Mouse (Mus musculus): ENCODE measurements around the gene Mecom. TPM values are rescaled to one million over a fixed set of nuclear protein-coding genes. Genes with fewer than 3 reads are reported as not detected.

Gene Mecom
- polyA plus RNA-seq, 1 experiment from 2014 or later = 13.7 TPM

- ATAC-seq (ENCODE audit: low FRiP score) (no peak), DNase-seq (ENCODE audit: low spot score) (no peak)
- Histone ChIP-seq H3K4me2 (replicated peaks) (no peak overlapping the region), H3K4me3 (replicated peaks; ENCODE audit: low read length) (no peak overlapping the region), H3K4me1 (replicated peaks; ENCODE audit: control insufficient read depth, insufficient read depth, low read length) (no peaks in the 10 kb centered on the region), H3K9ac (no peak overlapping the region), H3K27me3 (ENCODE audit: control insufficient read depth, insufficient read depth, low read length) (no peaks in the 10 kb centered on the region), H3K36me3 (replicated peaks; ENCODE audit: control insufficient read depth, insufficient read depth) (no peaks in the 10 kb centered on the region), H3K9me3 (ENCODE audit: control insufficient read depth, low read length) (no peaks in the 10 kb centered on the region), H3K27ac (no peak overlapping the region)
- WGBS = 12% methylated on average over 3 of the region's 3 CpGs
These were observed 434.5 kb downstream of the Mecom start for GRCm38 (mm10) chr3:30113249-30113770.

- DNase-seq (ENCODE audit: low spot score) = no peak
- WGBS = 63% methylated on average over 9 of the region's 9 CpGs
These were observed 439.7 kb downstream of the Mecom start for GRCm38 (mm10) chr3:30107945-30108670.

DNA sequence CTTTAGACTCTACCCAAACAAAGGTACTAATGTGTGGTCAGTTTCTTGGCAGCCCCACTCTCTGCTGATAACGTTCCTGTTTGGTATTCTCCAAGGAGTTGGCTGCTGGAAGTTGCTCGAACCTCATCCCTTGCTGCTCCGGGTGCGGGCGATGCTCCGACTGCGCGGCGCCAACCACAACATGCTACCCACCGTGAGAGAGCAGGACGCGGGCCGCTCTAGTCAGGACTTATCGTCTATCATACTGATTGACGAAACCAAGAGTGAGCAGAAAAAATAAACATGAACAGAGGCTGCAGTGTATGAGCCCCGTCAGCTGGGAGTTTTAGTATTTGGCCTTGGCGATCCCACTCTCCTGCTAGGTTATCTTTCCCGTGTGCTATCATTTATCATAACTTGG, 441.3 kb downstream of the Mecom start:
- Histone ChIP-seq H3K4me2 (replicated peaks) (no peak overlapping the region), H3K9me3 (ENCODE audit: control insufficient read depth, low read length) (no peaks in the 10 kb centered on the region), H3K27me3 (ENCODE audit: control insufficient read depth, insufficient read depth, low read length) (no peaks in the 10 kb centered on the region), H3K27ac (no peak overlapping the region), H3K9ac (no peak overlapping the region), H3K36me3 (replicated peaks; ENCODE audit: control insufficient read depth, insufficient read depth) (no peaks in the 10 kb centered on the region), H3K4me1 (replicated peaks; ENCODE audit: control insufficient read depth, insufficient read depth, low read length) (no peaks in the 10 kb centered on the region), H3K4me3 (replicated peaks; ENCODE audit: low read length) (no peak overlapping the region)
- DNase-seq (ENCODE audit: low spot score) (no peak), ATAC-seq (ENCODE audit: low FRiP score) (no peak)
- 76% methylated on average over 18 of the region's 18 CpGs for WGBS

More at GRCm38 (mm10) chr3:30107945-30108670, 439.7 kb downstream of the Mecom start:
- no peak overlapping the region for H3K4me3 ChIP-seq (replicated peaks; ENCODE audit: low read length)
- no peaks in the 10 kb centered on the region for H3K4me1 ChIP-seq (replicated peaks; ENCODE audit: control insufficient read depth, insufficient read depth, low read length)
- no peak overlapping the region for H3K27ac ChIP-seq
- no peak overlapping the region for H3K4me2 ChIP-seq (replicated peaks)
- no peak for ATAC-seq (ENCODE audit: low FRiP score)
- H3K9me3 ChIP-seq (ENCODE audit: control insufficient read depth, low read length) = no peaks in the 10 kb centered on the region
- H3K27me3 ChIP-seq (ENCODE audit: control insufficient read depth, insufficient read depth, low read length) = no peaks in the 10 kb centered on the region
- no peak overlapping the region for H3K9ac ChIP-seq
- no peaks in the 10 kb centered on the region for H3K36me3 ChIP-seq (replicated peaks; ENCODE audit: control insufficient read depth, insufficient read depth)

- DNase-seq (ENCODE audit: low spot score) = no peak
These were observed 441.9 kb downstream of the Mecom start for GRCm38 (mm10) chr3:30105859-30106258.

DNA sequence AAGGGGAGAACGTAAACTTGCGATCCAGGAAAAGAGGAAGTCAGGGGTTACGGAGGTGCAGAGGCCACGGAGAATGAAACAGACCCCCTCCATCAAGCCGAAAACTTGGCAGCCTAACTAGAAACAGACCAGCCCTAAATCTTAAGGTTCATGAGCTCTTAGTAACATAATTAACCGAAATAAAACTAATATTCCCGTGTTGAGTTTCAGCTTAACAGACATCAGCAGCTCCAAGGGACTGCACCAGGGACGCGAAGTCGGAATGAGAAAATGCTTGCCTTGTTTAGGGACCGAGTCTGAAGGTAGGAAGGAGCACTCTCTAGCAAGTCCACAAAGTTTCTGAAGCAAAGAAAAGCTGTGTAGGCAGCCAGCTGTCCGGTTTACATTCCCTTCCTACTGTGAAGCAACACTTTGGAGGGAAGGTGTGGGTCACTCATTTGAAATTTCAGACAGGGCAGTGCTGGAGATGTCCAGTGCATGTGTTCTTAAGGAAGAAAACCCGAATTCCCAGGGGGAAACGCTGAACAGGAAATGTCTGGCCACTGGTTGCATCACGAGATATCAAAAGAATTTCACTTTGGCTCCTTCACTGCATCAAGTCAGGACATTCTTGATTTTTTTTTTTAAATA, 442.5 kb downstream of the Mecom start:
- WGBS = 63% methylated on average over 15 of the region's 15 CpGs
- no peak overlapping the region for H3K9ac ChIP-seq
- no peaks in the 10 kb centered on the region for H3K27me3 ChIP-seq (ENCODE audit: control insufficient read depth, insufficient read depth, low read length)

More at GRCm38 (mm10) chr3:30105859-30106258, 441.9 kb downstream of the Mecom start:
- ATAC-seq (ENCODE audit: low FRiP score) = no peak
- no peaks in the 10 kb centered on the region for H3K27me3 ChIP-seq (ENCODE audit: control insufficient read depth, insufficient read depth, low read length)
- no peak overlapping the region for H3K4me3 ChIP-seq (replicated peaks; ENCODE audit: low read length)
- no peaks in the 10 kb centered on the region for H3K9me3 ChIP-seq (ENCODE audit: control insufficient read depth, low read length)
- H3K27ac ChIP-seq = no peak overlapping the region
- 55% methylated on average over 1 of the region's 1 CpGs for WGBS
- no peak overlapping the region for H3K9ac ChIP-seq
- no peaks in the 10 kb centered on the region for H3K4me1 ChIP-seq (replicated peaks; ENCODE audit: control insufficient read depth, insufficient read depth, low read length)
- H3K4me2 ChIP-seq (replicated peaks) = no peak overlapping the region
- no peaks in the 10 kb centered on the region for H3K36me3 ChIP-seq (replicated peaks; ENCODE audit: control insufficient read depth, insufficient read depth)

DNA sequence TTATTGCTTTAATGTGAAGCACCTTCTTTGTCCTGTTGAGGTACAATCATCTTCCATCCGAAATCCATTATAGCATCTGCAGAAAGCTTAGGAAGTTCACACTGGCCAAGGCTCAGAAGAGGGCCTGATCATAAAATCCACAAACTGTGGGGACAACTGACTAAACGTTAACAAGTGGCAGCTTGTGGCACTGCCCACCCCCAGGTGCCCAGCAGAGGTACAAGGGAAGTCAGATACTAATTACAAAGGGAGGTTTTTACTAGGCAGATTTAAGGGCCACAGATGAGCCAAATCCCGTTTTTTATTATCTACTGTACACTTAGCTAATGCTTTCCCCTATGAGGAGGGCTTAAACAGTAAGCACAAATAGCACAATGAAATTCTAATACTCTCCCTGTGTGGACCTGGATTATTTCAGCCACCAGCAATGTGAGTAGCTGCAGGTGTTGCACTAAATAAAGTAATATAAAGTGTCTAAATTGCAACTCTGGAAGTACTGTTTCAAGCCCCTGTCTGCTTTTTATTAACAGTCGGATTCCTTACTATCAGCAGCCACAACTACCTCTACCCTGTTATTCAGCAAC, 443.2 kb downstream of the Mecom start:
- no peaks in the 10 kb centered on the region for H3K4me1 ChIP-seq (replicated peaks; ENCODE audit: control insufficient read depth, insufficient read depth, low read length)
- WGBS = 64% methylated on average over 4 of the region's 4 CpGs
- DNase-seq (ENCODE audit: low spot score) = no peak
- no peaks in the 10 kb centered on the region for H3K36me3 ChIP-seq (replicated peaks; ENCODE audit: control insufficient read depth, insufficient read depth)
- H3K27me3 ChIP-seq (ENCODE audit: control insufficient read depth, insufficient read depth, low read length) = no peaks in the 10 kb centered on the region
- H3K9ac ChIP-seq = no peak overlapping the region
- no peak overlapping the region for H3K27ac ChIP-seq
- no peak for ATAC-seq (ENCODE audit: low FRiP score)
- H3K4me3 ChIP-seq (replicated peaks; ENCODE audit: low read length) = no peak overlapping the region
- H3K9me3 ChIP-seq (ENCODE audit: control insufficient read depth, low read length) = no peaks in the 10 kb centered on the region
- no peak overlapping the region for H3K4me2 ChIP-seq (replicated peaks)

More for the DNA sequence above, 442.5 kb downstream of the Mecom start:
- no peak overlapping the region for H3K27ac ChIP-seq
- no peak overlapping the region for H3K4me2 ChIP-seq (replicated peaks)
- H3K4me1 ChIP-seq (replicated peaks; ENCODE audit: control insufficient read depth, insufficient read depth, low read length) = no peaks in the 10 kb centered on the region
- DNase-seq (ENCODE audit: low spot score) (no peak), ATAC-seq (ENCODE audit: low FRiP score) (no peak)
- H3K4me3 ChIP-seq (replicated peaks; ENCODE audit: low read length) = no peak overlapping the region
- H3K9me3 ChIP-seq (ENCODE audit: control insufficient read depth, low read length) = no peaks in the 10 kb centered on the region
- H3K36me3 ChIP-seq (replicated peaks; ENCODE audit: control insufficient read depth, insufficient read depth) = no peaks in the 10 kb centered on the region

DNA sequence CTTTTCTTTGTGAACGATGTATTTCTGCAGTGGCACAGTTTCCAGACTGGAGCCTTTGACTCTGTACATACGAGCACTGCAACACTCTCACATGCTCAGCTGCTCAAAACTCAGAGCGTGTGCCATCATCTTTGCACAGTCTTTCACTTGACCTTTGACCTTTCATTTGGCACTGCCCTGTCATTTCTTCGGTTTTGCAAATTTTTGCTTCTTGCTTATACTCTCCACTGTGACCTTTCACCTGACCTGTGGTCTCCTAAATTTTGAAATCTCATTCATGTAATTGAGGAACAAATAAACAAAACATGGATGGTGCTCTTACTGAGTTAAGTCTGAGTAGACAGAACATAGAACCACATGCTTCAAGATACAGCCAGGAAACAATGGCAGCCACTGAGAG, 446.7 kb downstream of the Mecom start:
- H3K27ac ChIP-seq = no peak overlapping the region
- H3K4me2 ChIP-seq (replicated peaks) = no peak overlapping the region
- no peak for ATAC-seq (ENCODE audit: low FRiP score)
- no peak overlapping the region for H3K9ac ChIP-seq
- no peak for DNase-seq (ENCODE audit: low spot score)
- no peak overlapping the region for H3K4me3 ChIP-seq (replicated peaks; ENCODE audit: low read length)
- H3K4me1 ChIP-seq (replicated peaks; ENCODE audit: control insufficient read depth, insufficient read depth, low read length) = no peaks in the 10 kb centered on the region
- H3K36me3 ChIP-seq (replicated peaks; ENCODE audit: control insufficient read depth, insufficient read depth) = no peaks in the 10 kb centered on the region
- no peaks in the 10 kb centered on the region for H3K9me3 ChIP-seq (ENCODE audit: control insufficient read depth, low read length)
- H3K27me3 ChIP-seq (ENCODE audit: control insufficient read depth, insufficient read depth, low read length) = no peaks in the 10 kb centered on the region
- 85% methylated on average over 4 of the region's 4 CpGs for WGBS

DNA sequence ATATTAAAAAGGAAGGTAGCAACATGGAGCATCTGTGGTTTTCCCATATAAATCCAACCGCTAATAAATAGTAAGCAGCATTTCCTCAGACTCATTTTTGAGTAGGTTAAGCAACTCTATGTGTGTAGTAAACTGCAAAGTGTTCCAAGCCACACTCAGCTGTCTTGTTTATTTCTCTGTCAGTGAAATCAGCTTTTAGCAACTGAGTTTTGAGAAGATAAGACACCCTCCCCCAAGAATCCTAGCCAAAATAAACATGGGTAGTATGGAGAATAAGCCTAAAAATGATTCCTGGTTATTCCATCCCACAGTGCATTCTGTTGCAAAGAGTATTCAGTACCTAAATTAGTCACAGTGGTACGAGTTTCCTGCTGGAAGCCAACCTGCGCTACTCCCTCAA, 450.1 kb downstream of the Mecom start:
- H3K27ac ChIP-seq = no peak overlapping the region
- H3K9ac ChIP-seq = no peak overlapping the region
- DNase-seq (ENCODE audit: low spot score) = no peak
- no peaks in the 10 kb centered on the region for H3K4me1 ChIP-seq (replicated peaks; ENCODE audit: control insufficient read depth, insufficient read depth, low read length)
- 81% methylated on average over 3 of the region's 3 CpGs for WGBS
- no peaks in the 10 kb centered on the region for H3K27me3 ChIP-seq (ENCODE audit: control insufficient read depth, insufficient read depth, low read length)
- no peak overlapping the region for H3K4me2 ChIP-seq (replicated peaks)
- no peak for ATAC-seq (ENCODE audit: low FRiP score)
- H3K9me3 ChIP-seq (ENCODE audit: control insufficient read depth, low read length) = no peaks in the 10 kb centered on the region
- no peak overlapping the region for H3K4me3 ChIP-seq (replicated peaks; ENCODE audit: low read length)
- H3K36me3 ChIP-seq (replicated peaks; ENCODE audit: control insufficient read depth, insufficient read depth) = no peaks in the 10 kb centered on the region

DNA sequence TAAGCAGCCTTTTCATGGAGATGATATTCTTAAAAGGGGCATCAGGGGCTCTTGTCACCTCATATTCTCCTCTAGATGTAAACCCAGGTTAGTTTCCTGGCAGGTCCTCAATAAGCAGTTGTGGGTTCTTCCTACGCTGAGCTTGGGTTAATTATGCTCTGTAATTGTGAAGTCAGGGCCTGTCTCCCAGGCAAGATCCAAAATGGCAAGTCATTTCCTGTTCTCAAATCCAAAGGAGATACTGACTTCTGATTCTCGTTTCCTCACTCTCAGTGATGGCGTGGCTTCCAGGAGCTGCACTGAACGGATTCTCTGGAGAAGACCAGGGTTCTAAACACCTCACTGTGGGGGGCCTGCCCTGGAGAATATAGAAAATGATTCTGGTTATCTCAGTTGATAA, 450.7 kb downstream of the Mecom start:
- Histone ChIP-seq H3K9me3 (ENCODE audit: control insufficient read depth, low read length) (no peaks in the 10 kb centered on the region), H3K4me3 (replicated peaks; ENCODE audit: low read length) (no peak overlapping the region), H3K27me3 (ENCODE audit: control insufficient read depth, insufficient read depth, low read length) (no peaks in the 10 kb centered on the region), H3K4me2 (replicated peaks) (no peak overlapping the region), H3K36me3 (replicated peaks; ENCODE audit: control insufficient read depth, insufficient read depth) (no peaks in the 10 kb centered on the region), H3K9ac (no peak overlapping the region), H3K4me1 (replicated peaks; ENCODE audit: control insufficient read depth, insufficient read depth, low read length) (no peaks in the 10 kb centered on the region), H3K27ac (no peak overlapping the region)
- DNase-seq (ENCODE audit: low spot score) (no peak), ATAC-seq (ENCODE audit: low FRiP score) (no peak)
- 73% methylated on average over 4 of the region's 4 CpGs for WGBS

Measured in hindbrain, embryonic 14.5 days (tissue).